Mouse (Mus musculus): ENCODE results near the gene Sh3gl2.

The Sh3gl2 gene

DNA sequence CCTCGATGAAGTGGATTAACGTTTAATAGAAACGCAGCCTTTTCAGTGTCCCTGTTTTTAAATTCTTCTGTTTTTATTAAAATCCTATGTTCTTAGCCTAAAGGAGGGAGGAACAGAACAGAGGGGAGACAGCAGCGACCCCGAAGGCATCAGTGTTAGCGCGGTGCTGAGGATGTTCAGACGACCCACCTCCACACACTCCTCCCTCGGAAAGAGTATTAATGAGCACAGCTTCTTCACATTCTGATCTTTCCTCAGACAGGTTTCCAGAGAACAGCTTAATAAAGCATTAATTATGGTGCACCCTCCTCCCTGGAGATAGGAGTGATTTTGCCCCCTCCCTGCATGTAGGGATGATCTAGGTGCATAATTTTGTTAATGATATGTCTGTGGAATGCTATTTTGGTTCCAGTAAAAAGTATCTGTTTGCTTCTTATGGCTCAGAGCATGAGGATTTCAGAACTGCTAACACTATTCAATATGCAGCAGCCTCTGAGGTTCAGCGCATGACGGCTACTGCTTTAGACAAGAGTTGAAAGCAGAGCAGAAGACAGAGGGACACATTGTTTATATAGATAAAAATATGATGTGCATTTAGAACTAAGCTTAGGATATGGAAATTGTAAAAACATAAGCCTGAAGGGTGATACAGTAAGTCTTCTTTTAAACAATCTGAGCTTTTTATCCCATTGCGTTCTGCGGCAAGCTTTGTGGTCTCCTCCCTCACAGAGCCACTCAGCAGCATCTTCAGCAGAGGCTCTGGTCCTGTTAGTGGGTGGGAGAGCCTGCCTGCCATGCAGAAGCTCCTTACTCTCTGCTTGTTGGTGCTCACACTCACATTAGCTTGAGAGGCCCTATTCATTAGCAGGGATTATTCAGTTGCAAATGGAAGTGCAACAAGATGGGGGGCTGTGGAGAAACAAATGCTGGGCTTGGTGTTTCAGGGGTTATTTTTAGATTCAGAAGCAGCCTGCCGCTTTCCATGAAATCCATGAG is 27.8 kb downstream of the Sh3gl2 start:
- peak; percentile 67 for DNase-seq (ENCODE audit: low read depth, low spot score)

DNA sequence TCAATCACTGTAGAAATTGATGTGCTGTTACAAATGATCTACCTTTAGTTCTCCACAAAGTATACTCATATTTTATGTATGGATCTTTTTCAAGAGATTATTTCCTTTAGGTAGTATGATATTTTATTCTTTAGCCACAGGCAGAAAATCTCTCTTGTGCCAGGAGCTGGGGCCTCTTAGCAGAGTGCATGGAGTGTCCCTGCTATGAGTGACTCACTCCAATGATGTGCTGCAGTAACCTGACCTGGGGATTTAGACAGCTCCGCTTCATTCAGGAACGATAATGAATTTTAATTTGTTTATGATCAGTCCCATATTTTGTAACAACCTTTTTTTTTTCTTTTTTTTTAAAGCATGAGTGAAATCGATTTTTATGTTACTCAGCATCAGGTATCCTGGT is 36.7 kb downstream of the Sh3gl2 start:
- DNase-seq (ENCODE audit: low read depth, low spot score) = no peak

DNA sequence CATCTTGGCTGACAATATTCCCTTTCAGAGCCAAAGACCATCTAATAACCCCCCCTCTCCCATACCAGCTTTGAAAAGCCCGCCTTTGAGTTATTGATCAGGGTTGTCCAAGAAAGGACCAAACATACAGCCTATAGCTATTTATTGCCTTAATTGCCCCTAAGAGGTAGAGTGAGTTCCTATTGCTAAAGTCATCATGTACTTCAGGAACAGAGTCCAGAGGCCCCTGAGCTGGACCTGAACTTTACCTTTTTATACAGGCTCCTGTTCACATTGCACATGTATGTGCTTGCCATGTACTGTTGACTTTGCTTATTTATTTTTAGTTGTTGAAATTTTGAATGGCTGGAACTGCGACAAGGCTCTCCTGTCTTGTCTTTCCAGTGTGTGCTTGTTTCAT is 37.6 kb downstream of the Sh3gl2 start:
- DNase-seq (ENCODE audit: low read depth, low spot score) = no peak

DNA sequence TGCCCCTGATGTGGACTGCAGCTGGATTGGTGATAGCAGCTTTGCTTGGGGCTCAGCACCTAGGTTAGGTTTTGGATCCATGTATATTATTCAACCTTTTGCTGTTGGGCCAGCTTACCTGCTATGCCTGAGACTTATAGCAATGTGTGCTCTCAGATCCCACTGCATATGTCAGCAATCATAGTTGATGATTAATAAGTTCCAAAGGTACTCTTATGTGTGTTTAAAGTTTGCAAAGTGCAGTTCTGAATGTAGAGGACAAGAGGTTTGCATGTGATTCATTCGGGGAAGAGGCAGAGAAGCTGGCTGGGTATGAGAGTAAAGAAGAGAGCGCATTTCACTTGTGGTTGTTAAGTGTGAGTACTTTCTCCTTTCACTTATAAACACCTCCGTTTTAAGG is 43.7 kb downstream of the Sh3gl2 start:
- DNase-seq (ENCODE audit: low read depth, low spot score) = no peak

- DNase-seq (ENCODE audit: low read depth, low spot score) = no peak
Measured at GRCm38 (mm10) chr4:85250271-85250670, 45.3 kb downstream of the Sh3gl2 start.

GRCm38 (mm10) chr4:85250786-85251185 is 45.9 kb downstream of the Sh3gl2 start:
- no peak for DNase-seq (ENCODE audit: low read depth, low spot score)

- DNase-seq (ENCODE audit: low read depth, low spot score) = no peak
Measured at GRCm38 (mm10) chr4:85255771-85256389, 51.0 kb downstream of the Sh3gl2 start.

DNA sequence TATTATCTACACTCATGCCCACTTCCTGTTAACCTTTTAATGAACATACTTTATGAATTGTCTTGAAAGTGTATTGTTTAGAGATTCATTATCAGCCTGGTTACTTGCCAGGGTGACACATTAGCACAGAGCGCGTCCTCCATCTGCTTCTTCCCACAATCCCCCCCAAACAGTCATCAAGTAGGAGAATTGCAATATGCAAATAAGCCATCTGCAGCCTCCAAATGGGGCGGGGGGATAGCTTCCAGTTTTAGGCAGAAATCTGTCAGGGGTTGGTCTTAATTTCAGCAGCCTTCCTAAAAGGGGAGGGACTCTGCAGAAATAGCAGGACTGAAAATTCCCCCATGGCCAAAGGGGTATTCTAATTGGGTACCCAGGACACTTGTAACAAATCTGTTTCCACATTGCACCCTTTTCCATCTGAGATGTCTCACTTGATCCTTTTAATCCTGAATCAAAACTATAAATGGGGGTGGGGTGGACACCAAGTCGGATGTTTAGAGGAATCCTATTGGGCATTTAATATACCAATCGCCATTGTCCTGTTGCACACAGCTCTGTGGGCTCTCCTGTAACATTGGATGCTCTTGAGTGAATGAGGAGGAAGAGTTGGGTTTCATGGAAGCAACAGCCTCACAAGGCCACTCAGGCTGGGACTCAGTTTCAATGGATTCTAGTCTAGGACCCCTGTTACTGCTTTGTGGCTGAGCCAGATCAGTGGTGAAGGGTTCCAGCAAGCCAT is 51.7 kb downstream of the Sh3gl2 start:
- DNase-seq (ENCODE audit: low read depth, low spot score) = no peak

DNA sequence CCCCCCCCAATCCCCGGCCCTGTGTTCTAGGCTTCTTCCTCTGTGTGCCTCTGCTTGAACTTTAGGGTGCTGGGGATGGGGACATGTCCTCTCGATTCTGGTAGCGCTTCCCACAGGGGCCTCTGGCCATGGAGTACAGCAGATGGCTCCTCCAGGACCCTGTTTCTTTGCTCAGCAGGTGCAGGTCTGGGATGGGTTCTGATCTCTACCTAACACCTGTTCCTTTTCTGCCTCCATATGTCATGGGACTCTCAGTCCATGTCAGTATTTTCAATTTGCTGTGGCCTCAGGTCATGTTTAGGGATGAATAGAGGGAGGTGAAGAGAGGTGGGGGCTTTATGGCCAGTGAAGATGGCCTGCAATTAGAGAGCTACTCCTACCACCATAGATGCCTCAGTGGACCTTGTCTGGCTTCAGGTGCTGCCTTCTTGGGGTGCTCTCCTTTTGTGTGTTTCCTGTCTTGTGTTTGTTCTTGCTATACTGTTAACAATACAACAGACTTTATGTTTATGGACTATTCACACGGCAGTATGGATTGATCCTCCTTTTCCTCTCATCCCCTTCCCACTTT is 52.9 kb downstream of the Sh3gl2 start:
- no peak for DNase-seq (ENCODE audit: low read depth, low spot score)

DNA sequence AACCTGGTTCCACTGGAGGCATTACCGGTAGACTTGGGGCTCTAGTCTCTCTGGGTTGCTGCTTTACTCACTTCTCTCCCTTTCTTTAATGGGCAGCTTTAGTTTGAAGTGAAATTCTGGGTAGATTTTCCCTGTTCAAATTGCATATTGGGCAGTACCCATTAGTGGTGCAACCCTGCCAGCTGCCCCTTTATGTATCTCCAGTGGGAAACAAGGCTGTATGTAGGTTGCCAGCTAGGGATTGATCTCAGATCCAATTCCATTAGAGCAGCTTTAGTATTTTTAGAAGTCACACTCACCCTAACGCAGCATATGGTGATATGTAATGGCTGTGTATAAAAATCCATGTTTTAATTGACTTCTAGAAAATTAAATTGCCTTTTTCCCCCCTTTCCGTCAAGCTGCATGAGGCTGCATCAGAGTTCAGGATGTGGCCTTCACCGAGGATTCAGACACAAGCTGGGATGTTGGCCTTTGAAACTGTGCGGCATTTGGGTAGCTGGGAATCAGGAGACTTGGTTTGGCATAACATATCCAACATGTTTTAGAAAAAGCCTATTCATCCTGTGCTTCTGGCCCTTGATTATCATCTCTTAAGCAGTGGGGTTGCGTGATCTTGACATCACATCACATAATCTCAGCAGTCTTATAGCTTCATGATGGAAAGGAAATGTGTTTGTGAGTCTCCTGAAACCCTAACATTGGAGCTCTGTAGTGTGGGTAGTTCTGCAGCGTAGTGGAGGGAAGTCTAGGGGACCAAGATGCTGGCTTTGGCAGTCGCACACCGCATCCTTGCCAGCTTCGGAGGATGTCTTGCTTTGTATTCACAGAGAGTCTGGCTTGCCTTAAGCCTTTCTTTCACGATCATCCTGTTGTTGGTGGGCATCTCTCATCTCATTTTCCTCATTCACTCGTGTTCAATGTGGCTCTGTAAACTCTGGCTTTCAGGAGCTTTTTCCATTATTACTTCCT is 56.0 kb downstream of the Sh3gl2 start:
- DNase-seq (ENCODE audit: low read depth, low spot score) = peak; percentile 80

DNA sequence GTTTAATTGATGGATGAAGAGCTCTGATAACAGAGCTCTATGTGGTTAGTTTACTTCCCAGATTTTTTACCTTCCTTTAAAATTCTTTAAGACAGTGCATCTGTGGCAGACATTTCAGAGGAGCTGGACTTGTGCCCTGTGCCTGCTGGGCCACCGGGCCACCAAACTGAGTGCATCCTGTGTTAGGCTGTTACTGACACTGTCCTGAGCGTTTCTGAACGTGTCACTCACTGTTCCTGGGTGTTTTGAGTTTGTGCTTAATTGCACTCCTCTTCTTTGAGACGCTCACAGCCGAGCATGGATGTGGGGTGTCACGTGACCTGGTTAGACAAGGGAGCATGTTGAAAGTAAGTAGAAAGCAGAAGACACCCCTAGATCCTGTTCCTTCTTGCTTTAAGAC is 57.2 kb downstream of the Sh3gl2 start:
- DNase-seq (ENCODE audit: low read depth, low spot score) = no peak

DNA sequence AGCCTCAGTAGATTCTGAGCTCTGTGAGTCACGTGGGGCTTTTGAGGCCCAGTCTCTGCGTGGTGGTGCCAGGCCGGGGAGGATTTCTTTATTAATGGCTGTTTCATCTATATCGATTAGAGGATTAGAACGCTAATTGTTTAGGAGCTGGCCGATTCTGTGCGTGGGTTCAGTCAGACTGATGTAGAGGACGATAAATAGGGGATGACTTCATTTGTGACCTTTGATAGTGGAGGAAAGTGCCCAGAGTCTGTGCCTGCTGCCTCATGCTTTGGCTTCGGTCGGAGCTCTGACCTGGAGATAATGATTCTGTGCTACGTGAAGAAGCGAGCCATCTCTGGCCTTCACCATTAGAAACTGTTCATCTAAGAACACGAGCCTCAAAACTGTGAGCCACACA is 57.7 kb downstream of the Sh3gl2 start:
- no peak for DNase-seq (ENCODE audit: low read depth, low spot score)

GRCm38 (mm10) chr4:85267456-85267855 is 62.5 kb downstream of the Sh3gl2 start:
- DNase-seq (ENCODE audit: low read depth, low spot score) = no peak

GRCm38 (mm10) chr4:85272877-85273276 is 68.0 kb downstream of the Sh3gl2 start:
- peak; percentile 49 for DNase-seq (ENCODE audit: low read depth, low spot score)

DNA sequence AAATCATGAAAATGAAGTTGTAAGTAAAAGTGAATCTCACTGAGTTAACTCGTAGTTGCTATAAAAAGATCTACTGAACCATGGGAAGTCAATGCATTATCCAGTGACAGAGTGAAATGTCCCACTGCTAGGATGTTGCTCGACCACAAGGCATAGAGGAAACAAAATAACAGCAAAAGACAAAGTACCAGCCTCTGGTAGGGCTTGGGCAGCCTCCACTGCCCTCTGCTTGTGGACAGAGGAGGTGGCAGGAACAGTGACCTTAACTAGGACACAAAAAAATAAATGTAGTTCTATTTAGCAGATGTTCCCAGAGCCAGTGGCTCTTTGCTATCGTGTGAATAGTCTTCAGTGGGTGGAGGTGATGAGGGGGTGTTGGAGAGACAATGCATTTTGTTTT is 68.5 kb downstream of the Sh3gl2 start:
- DNase-seq (ENCODE audit: low read depth, low spot score) = no peak

DNA sequence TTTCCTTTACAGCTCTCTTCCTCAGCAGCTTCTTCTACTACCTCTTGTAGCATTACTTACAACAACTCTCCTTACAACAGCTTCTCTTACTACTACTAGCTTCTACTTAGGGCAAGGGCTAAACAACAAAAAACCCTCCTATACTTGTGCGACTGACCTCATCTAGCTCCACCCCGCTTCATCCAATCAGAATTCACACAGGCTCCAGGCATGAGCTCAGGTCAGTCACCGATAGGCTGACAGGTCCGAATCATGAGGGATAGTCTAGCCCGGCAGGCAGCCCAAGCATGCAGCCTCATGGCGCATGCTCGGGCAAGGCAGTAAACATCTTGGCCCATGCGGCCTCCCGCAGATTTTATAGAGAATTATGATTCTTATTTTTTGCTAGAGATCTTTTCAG is 78.2 kb downstream of the Sh3gl2 start:
- no peak for DNase-seq (ENCODE audit: low read depth, low spot score)

- no peak for DNase-seq (ENCODE audit: low read depth, low spot score)
Measured at GRCm38 (mm10) chr4:85289990-85290389, 85.1 kb downstream of the Sh3gl2 start.

GRCm38 (mm10) chr4:85291296-85291695 is 86.4 kb downstream of the Sh3gl2 start:
- DNase-seq (ENCODE audit: low read depth, low spot score) = no peak

GRCm38 (mm10) chr4:85293368-85293767 is 88.4 kb downstream of the Sh3gl2 start:
- DNase-seq (ENCODE audit: low read depth, low spot score) = no peak

GRCm38 (mm10) chr4:85300610-85301405 is 95.9 kb downstream of the Sh3gl2 start:
- DNase-seq (ENCODE audit: low read depth, low spot score) = peak; percentile 89

Measured in telencephalon, adult 2 months (tissue).